Mouse (Mus musculus) hindbrain, embryonic 14.5 days (tissue): ENCODE data around the gene Bicc1. TPM values are rescaled to one million over a fixed set of nuclear protein-coding genes. Genes with fewer than 3 reads are reported as not detected.
A peak's percentile ranks its signal among the peaks of the same experiment; 100 is the strongest.

ENCODE experiments used
- ATAC-seq: fragments of 200-750 bp; cut with Nextera tagmentation; 2 replicates; pipeline ENCODE4 v1.8.0; 2017; ENCODE audit warnings: moderate number of reproducible peaks, mild to moderate bottlenecking, moderate TSS enrichment, moderate library complexity; ENCODE audit not compliant: low FRiP score
- DNase-seq: peaks from one replicate; pipeline ENCODE4 v3.0.0-alpha.2; 2015; ENCODE audit warnings: low spot score
- H3K27ac ChIP-seq: fragments of 300-500 bp; sonication (generic); 2 replicates; pipeline ENCODE4 v1.5.1; 2014; ENCODE audit warnings: mild to moderate bottlenecking, moderate library complexity
- H3K27me3 ChIP-seq: fragments of 300-500 bp; sonication (generic); 2 replicates; pipeline ENCODE4 v1.6.1; 2014; ENCODE audit warnings: mild to moderate bottlenecking, low read length, mixed read lengths; ENCODE audit not compliant: control insufficient read depth, insufficient read depth
- H3K36me3 ChIP-seq: fragments of 300-500 bp; sonication (generic); replicated peaks from 2 replicates; pipeline ENCODE4 v1.6.1; 2014; ENCODE audit not compliant: control insufficient read depth, insufficient read depth
- H3K4me1 ChIP-seq: fragments of 300-500 bp; sonication (generic); replicated peaks from 2 replicates; pipeline ENCODE4 v1.6.1; 2014; ENCODE audit warnings: antibody characterized with exemption, low read length, mixed read lengths; ENCODE audit not compliant: control insufficient read depth, insufficient read depth
- H3K4me2 ChIP-seq: fragments of 300-500 bp; sonication (generic); replicated peaks from 2 replicates; pipeline ENCODE4 v1.6.1; 2014; ENCODE audit warnings: mild to moderate bottlenecking, moderate library complexity
- H3K4me3 ChIP-seq: fragments of 300-500 bp; sonication (generic); replicated peaks from 2 replicates; pipeline ENCODE4 v1.5.1; 2014; ENCODE audit warnings: mild to moderate bottlenecking, low read length
- H3K9ac ChIP-seq: fragments of 300-500 bp; sonication (generic); 2 replicates; pipeline ENCODE4 v1.6.1; 2014
- H3K9me3 ChIP-seq: fragments of 300-500 bp; sonication (generic); 2 replicates; pipeline ENCODE4 v1.6.1; 2016; ENCODE audit warnings: low read length; ENCODE audit not compliant: control insufficient read depth
- WGBS: fragments of 180-500 bp; shearing (Covaris S2); extraction: QIAGEN DNeasy Blood & Tissue Kit; methylation state at CpG from one replicate; pipeline ENCODE4 v1.1.7; 2014; 5-methylcytosine and 5-hydroxymethylcytosine counted together
- polyA plus RNA-seq: library from polyadenylated mRNA; unstranded; fragments of >200 nt; fragmentation: Nextera tagmentation; extraction: Ambion mirVana; gene quantifications from 2 replicates; pipeline ENCODE4 v1.2.1, GENCODE M21; 2014

The Bicc1 gene
- polyA plus RNA-seq, 1 experiment from 2014 or later = 6.8 TPM

- Histone ChIP-seq H3K27ac (no peak overlapping the region), H3K9me3 (no peaks in the 10 kb centered on the region), H3K4me3 (no peak overlapping the region), H3K27me3 (no peaks in the 10 kb centered on the region), H3K4me1 (no peaks in the 10 kb centered on the region), H3K9ac (no peak overlapping the region), H3K36me3 (no peaks in the 10 kb centered on the region), H3K4me2 (no peak overlapping the region)
- DNase-seq = no peak
- ATAC-seq = no peak
- WGBS = 93% methylated on average over 11 of the region's 11 CpGs
These were observed 150.8 kb downstream of the Bicc1 start for GRCm38 (mm10) chr10:71008721-71009120.

- 72% methylated on average over 9 of the region's 9 CpGs for WGBS
- Histone ChIP-seq H3K4me2 (no peak overlapping the region), H3K27me3 (no peaks in the 10 kb centered on the region), H3K4me3 (no peak overlapping the region), H3K27ac (no peak overlapping the region), H3K4me1 (no peaks in the 10 kb centered on the region), H3K9ac (no peak overlapping the region), H3K9me3 (no peaks in the 10 kb centered on the region), H3K36me3 (no peaks in the 10 kb centered on the region)
- no peak for ATAC-seq
- no peak for DNase-seq
These were observed 151.5 kb downstream of the Bicc1 start for GRCm38 (mm10) chr10:71007956-71008355.

GRCm38 (mm10) chr10:71007516-71007915 lies 152.0 kb downstream of the Bicc1 start:
- DNase-seq (no peak), ATAC-seq (no peak)
- H3K4me3 ChIP-seq = no peak overlapping the region
- H3K4me2 ChIP-seq = no peak overlapping the region
- no peaks in the 10 kb centered on the region for H3K9me3 ChIP-seq
- no peak overlapping the region for H3K27ac ChIP-seq
- H3K27me3 ChIP-seq = no peaks in the 10 kb centered on the region
- no peaks in the 10 kb centered on the region for H3K36me3 ChIP-seq
- 96% methylated on average over 5 of the region's 5 CpGs for WGBS
- no peaks in the 10 kb centered on the region for H3K4me1 ChIP-seq
- H3K9ac ChIP-seq = no peak overlapping the region

GRCm38 (mm10) chr10:71007001-71007400 lies 152.5 kb downstream of the Bicc1 start:
- 94% methylated on average over 3 of the region's 3 CpGs for WGBS
- no peaks in the 10 kb centered on the region for H3K36me3 ChIP-seq
- ATAC-seq (no peak), DNase-seq (no peak)
- no peaks in the 10 kb centered on the region for H3K27me3 ChIP-seq
- H3K27ac ChIP-seq = no peak overlapping the region
- H3K9ac ChIP-seq = no peak overlapping the region
- H3K4me1 ChIP-seq = no peaks in the 10 kb centered on the region
- H3K4me2 ChIP-seq = no peak overlapping the region
- no peak overlapping the region for H3K4me3 ChIP-seq
- no peaks in the 10 kb centered on the region for H3K9me3 ChIP-seq

GRCm38 (mm10) chr10:71002871-71003270 lies 156.6 kb downstream of the Bicc1 start:
- Histone ChIP-seq H3K4me1 (no peaks in the 10 kb centered on the region), H3K9me3 (no peaks in the 10 kb centered on the region), H3K9ac (no peak overlapping the region), H3K4me3 (no peak overlapping the region), H3K36me3 (no peaks in the 10 kb centered on the region), H3K27ac (no peak overlapping the region), H3K4me2 (no peak overlapping the region), H3K27me3 (no peaks in the 10 kb centered on the region)
- DNase-seq (no peak), ATAC-seq (no peak)
- WGBS = 87% methylated on average over 2 of the region's 2 CpGs

GRCm38 (mm10) chr10:71002186-71002585 lies 157.3 kb downstream of the Bicc1 start:
- no peaks in the 10 kb centered on the region for H3K36me3 ChIP-seq
- H3K9ac ChIP-seq = no peak overlapping the region
- DNase-seq = no peak
- H3K4me3 ChIP-seq = no peak overlapping the region
- no peak for ATAC-seq
- no peak overlapping the region for H3K4me2 ChIP-seq
- no peaks in the 10 kb centered on the region for H3K9me3 ChIP-seq
- WGBS = 95% methylated on average over 4 of the region's 4 CpGs
- no peaks in the 10 kb centered on the region for H3K4me1 ChIP-seq
- no peak overlapping the region for H3K27ac ChIP-seq
- no peaks in the 10 kb centered on the region for H3K27me3 ChIP-seq

- Histone ChIP-seq H3K9me3 (no peaks in the 10 kb centered on the region), H3K36me3 (no peaks in the 10 kb centered on the region), H3K4me1 (peaks cover 6% of the 10 kb centered on the region), H3K27me3 (no peaks in the 10 kb centered on the region), H3K4me3 (no peak overlapping the region), H3K9ac (no peak overlapping the region), H3K4me2 (no peak overlapping the region), H3K27ac (no peak overlapping the region)
- no peak for ATAC-seq
- WGBS = 58% methylated on average over 4 of the region's 4 CpGs
- DNase-seq = no peak
These were observed 161.4 kb downstream of the Bicc1 start for GRCm38 (mm10) chr10:70998136-70998535.

- no peaks in the 10 kb centered on the region for H3K36me3 ChIP-seq
- H3K9me3 ChIP-seq = no peaks in the 10 kb centered on the region
- no peaks in the 10 kb centered on the region for H3K27me3 ChIP-seq
- H3K4me1 ChIP-seq = peaks cover 6% of the 10 kb centered on the region
- ATAC-seq (no peak), DNase-seq (no peak)
- no peak overlapping the region for H3K27ac ChIP-seq
- H3K9ac ChIP-seq = no peak overlapping the region
- WGBS = 96% methylated on average over 9 of the region's 9 CpGs
- no peak overlapping the region for H3K4me3 ChIP-seq
- H3K4me2 ChIP-seq = no peak overlapping the region
These were observed 163.4 kb downstream of the Bicc1 start for GRCm38 (mm10) chr10:70996051-70996450.

GRCm38 (mm10) chr10:70994135-70994497 lies 165.4 kb downstream of the Bicc1 start:
- no peak for DNase-seq
- H3K9me3 ChIP-seq = no peaks in the 10 kb centered on the region
- H3K27ac ChIP-seq = peak overlapping the region; percentile 66
- no peak for ATAC-seq
- no peaks in the 10 kb centered on the region for H3K27me3 ChIP-seq
- H3K9ac ChIP-seq = no peak overlapping the region
- H3K4me3 ChIP-seq = no peak overlapping the region
- no peak overlapping the region for H3K4me2 ChIP-seq
- peaks cover 6% of the 10 kb centered on the region for H3K4me1 ChIP-seq
- WGBS = 85% methylated on average over 2 of the region's 2 CpGs
- H3K36me3 ChIP-seq = no peaks in the 10 kb centered on the region

GRCm38 (mm10) chr10:70993497-70994134 lies 165.9 kb downstream of the Bicc1 start:
- DNase-seq (peak; percentile 75), ATAC-seq (peak; percentile 72; the same call in 1 of the 2 replicates)
- Histone ChIP-seq H3K27ac (peak overlapping the region; percentile 66), H3K4me2 (no peak overlapping the region), H3K36me3 (no peaks in the 10 kb centered on the region), H3K9me3 (no peaks in the 10 kb centered on the region), H3K4me3 (no peak overlapping the region), H3K9ac (no peak overlapping the region), H3K27me3 (no peaks in the 10 kb centered on the region), H3K4me1 (peaks cover 6% of the 10 kb centered on the region)
- 43% methylated on average over 6 of the region's 6 CpGs for WGBS
